10 mouse cellular contexts compared by ENCODE assay signal in the genomic region with DNA sequence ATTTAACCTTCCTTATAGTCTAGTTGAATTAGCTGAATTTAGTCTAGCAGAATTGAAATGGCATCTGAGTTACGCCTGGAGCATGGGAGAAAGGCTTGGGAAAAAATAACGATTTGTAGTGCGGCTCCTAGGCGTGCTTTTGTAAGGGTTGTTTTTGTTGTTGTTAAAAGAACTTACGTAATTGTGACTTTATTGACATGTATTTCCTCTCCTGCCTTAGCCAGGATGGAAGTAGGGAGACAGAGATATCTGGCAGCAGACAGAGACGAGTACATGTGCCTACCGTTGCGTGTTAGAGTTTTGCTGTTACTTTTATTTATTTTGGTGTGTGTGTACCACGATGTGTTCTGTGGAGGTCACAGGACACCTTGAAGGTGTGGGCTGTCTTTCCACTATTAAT. TPM values are rescaled to one million over a fixed set of nuclear protein-coding genes. Genes with fewer than 3 reads are reported as not detected.
DNase-seq lines count a peak whose midpoint lies in the region; ATAC-seq and TF ChIP-seq lines count a peak whose summit lies in the region.
"Had no signal": no experiment of that assay in that cellular context is flagged by ENCODE, and none has a peak within 500 bp of the region (broad histone marks: within the 10 kb centered on the region; RNA-seq: fewer than 3 reads in every experiment).

No protein-coding gene starts in this region.

- H3K4me1 ChIP-seq in kidney, postnatal 0 days (replicated peaks; ENCODE audit: insufficient read depth, low read length) = peaks cover 29% of the 10 kb centered on the region
- peaks cover 60% of the 10 kb centered on the region for H3K4me1 ChIP-seq in embryonic facial prominence, embryonic 15.5 days
- H3K4me1 ChIP-seq in intestine, embryonic 15.5 days (replicated peaks) = peaks cover 54% of the 10 kb centered on the region
- peaks cover 28% of the 10 kb centered on the region for H3K4me1 ChIP-seq in midbrain, postnatal 0 days (ENCODE audit: insufficient read depth, low read length)

- 0 out of 2 replicates have a peak overlapping the region, but pooled peaks have one; percentile 5 for H3K9ac ChIP-seq in kidney, postnatal 0 days (ENCODE audit: low read depth, low read length)
- 0 out of 2 replicates have a peak overlapping the region, but pooled peaks have one; percentile 4 for H3K9ac ChIP-seq in embryonic facial prominence, embryonic 15.5 days
- H3K9ac ChIP-seq in intestine, embryonic 15.5 days = 0 out of 2 replicates have a peak overlapping the region, but pooled peaks have one; percentile 99
- peak overlapping the region; percentile 88; the same call in 1 of the 2 replicates for H3K9ac ChIP-seq in midbrain, postnatal 0 days (replicated peaks; ENCODE audit: low read length, poor library complexity, severe bottlenecking)

- no peaks in the 10 kb centered on the region for H3K36me3 ChIP-seq in kidney, postnatal 0 days (ENCODE audit: insufficient read depth, low read length)
- no peaks in the 10 kb centered on the region for H3K36me3 ChIP-seq in embryonic facial prominence, embryonic 15.5 days
- H3K36me3 ChIP-seq in intestine, embryonic 15.5 days = no peaks in the 10 kb centered on the region
- no peaks in the 10 kb centered on the region for H3K36me3 ChIP-seq in midbrain, postnatal 0 days (ENCODE audit: insufficient read depth, low read length)

- no peaks in the 10 kb centered on the region for H3K27me3 ChIP-seq in kidney, postnatal 0 days (ENCODE audit: insufficient read depth, low read length)
- no peaks in the 10 kb centered on the region for H3K27me3 ChIP-seq in embryonic facial prominence, embryonic 15.5 days
- no peaks in the 10 kb centered on the region for H3K27me3 ChIP-seq in intestine, embryonic 15.5 days (replicated peaks)
- H3K27me3 ChIP-seq in midbrain, postnatal 0 days (ENCODE audit: insufficient read depth, low read length) = no peaks in the 10 kb centered on the region
- H3K27me3 ChIP-seq: Patski had no signal

- no peaks in the 10 kb centered on the region for H3K9me3 ChIP-seq in kidney, postnatal 0 days (replicated peaks; ENCODE audit: low read length)
- no peaks in the 10 kb centered on the region for H3K9me3 ChIP-seq in embryonic facial prominence, embryonic 15.5 days (replicated peaks)
- H3K9me3 ChIP-seq in intestine, embryonic 15.5 days = no peaks in the 10 kb centered on the region
- H3K9me3 ChIP-seq in midbrain, postnatal 0 days (ENCODE audit: low read length) = no peaks in the 10 kb centered on the region

- ATAC-seq in kidney, postnatal 0 days (replicated peaks; ENCODE audit: low FRiP score, low read depth) = no peak
- no peak for ATAC-seq in embryonic facial prominence, embryonic 15.5 days (ENCODE audit: insufficient number of reproducible peaks, low FRiP score, low TSS enrichment, low read depth)
- no peak for ATAC-seq in intestine, embryonic 15.5 days
- no peak for ATAC-seq in midbrain, postnatal 0 days (ENCODE audit: low FRiP score)

- TF ChIP-seq CTCF in kidney, postnatal 0 days (IDR thresholded peaks at IDR 0.05; ENCODE audit: low read depth) = no peak
- TF ChIP-seq CTCF in midbrain, postnatal 0 days (IDR thresholded peaks at IDR 0.05) = no peak

- no peak overlapping the region for H3K27ac ChIP-seq in kidney, postnatal 0 days
- H3K27ac ChIP-seq in embryonic facial prominence, embryonic 15.5 days (replicated peaks) = peak overlapping the region; percentile 92; the same call in 1 of the 2 replicates
- H3K27ac ChIP-seq in intestine, embryonic 15.5 days = no peak overlapping the region
- H3K27ac ChIP-seq in midbrain, postnatal 0 days (ENCODE audit: low read depth, low read length) = no peak overlapping the region

- H3K4me2 ChIP-seq in kidney, postnatal 0 days (ENCODE audit: low read length) = peak overlapping the region; percentile 90
- H3K4me2 ChIP-seq in embryonic facial prominence, embryonic 15.5 days (replicated peaks) = peak overlapping the region; percentile 59
- peak overlapping the region; percentile 75 for H3K4me2 ChIP-seq in intestine, embryonic 15.5 days (replicated peaks)
- peak overlapping the region; percentile 83 for H3K4me2 ChIP-seq in midbrain, postnatal 0 days (ENCODE audit: low read depth, low read length, poor library complexity, severe bottlenecking)

- 28% methylated on average over 9 of the region's 9 CpGs for WGBS in kidney, postnatal 0 days
- 30% methylated on average over 9 of the region's 9 CpGs for WGBS in embryonic facial prominence, embryonic 15.5 days
- WGBS in intestine, embryonic 15.5 days = 48% methylated on average over 9 of the region's 9 CpGs
- 63% methylated on average over 9 of the region's 9 CpGs for WGBS in midbrain, postnatal 0 days

- peak overlapping the region; percentile 91; the same call in 1 of the 2 replicates for H3K4me3 ChIP-seq in kidney, postnatal 0 days (replicated peaks; ENCODE audit: low read depth, low read length)
- peak overlapping the region; percentile 93 for H3K4me3 ChIP-seq in embryonic facial prominence, embryonic 15.5 days (replicated peaks)
- H3K4me3 ChIP-seq in intestine, embryonic 15.5 days (replicated peaks) = peak overlapping the region; percentile 71
- H3K4me3 ChIP-seq in midbrain, postnatal 0 days (ENCODE audit: low read depth, low read length) = peak overlapping the region; percentile 93

- DNase-seq in kidney, postnatal 0 days (ENCODE audit: low spot score) = no peak
- DNase-seq in kidney, postnatal 25 days = no peak
- no peak for DNase-seq in midbrain, postnatal 0 days (ENCODE audit: low spot score)
- DNase-seq in left cerebral cortex, adult 9 months (ENCODE audit: low spot score in 2 of 2) = no peak
- no peak for DNase-seq in thymus, postnatal 0 days (ENCODE audit: low spot score)
- no peak for DNase-seq in embryo, embryonic 10.5 days (ENCODE audit: low spot score)
- DNase-seq: cerebellum, adult 9-10 months had no signal

RNA-seq across cellular contexts. Expression of gene Ryk, which starts 1.6 kb away (rescaled TPM):
- 18.2 and 24.1 TPM in 2 replicates for polyA plus RNA-seq in kidney, postnatal 0 days (2015; fragmentation: Nextera tagmentation; extraction: Ambion mirVana)
- polyA plus RNA-seq in embryonic facial prominence, embryonic 15.5 days (2015; fragmentation: Nextera tagmentation; extraction: Ambion mirVana) = 24.8 and 33.1 TPM in 2 replicates
- 19.7 and 21.2 TPM in 2 replicates for polyA plus RNA-seq in intestine, embryonic 15.5 days (2015; fragmentation: Nextera tagmentation; extraction: Ambion mirVana)
- 39.2 and 43.0 TPM in 2 replicates for total RNA-seq in midbrain, postnatal 0 days (2014; rRNA removed)
- polyA plus RNA-seq in midbrain, postnatal 0 days (2015; fragmentation: Nextera tagmentation; extraction: Ambion mirVana) = 7.9 and 9.5 TPM in 2 replicates
- 4.6 and 7.1 TPM in 2 replicates for polyA plus RNA-seq in thymus, postnatal 0 days (2015; fragmentation: Nextera tagmentation; extraction: Ambion mirVana)

Comparison
In these comparisons a context has a peak if more than half of its experiments do, and no peak if none do; other contexts are left out.
1. H3K9ac ChIP-seq: peak in every context shown above with its lines; median percentile 99 in intestine, embryonic 15.5 days; 88 in midbrain, postnatal 0 days; 5 in kidney, postnatal 0 days; 4 in embryonic facial prominence, embryonic 15.5 days.